Mouse (Mus musculus) gastrocnemius, adult 18-20 months (tissue): ENCODE measurements at regions not wholly inside any gene's neighbourhood (a gene's known extent, or its start where the extent isn't known, plus 50 kb on each side); places are given as distances from the start of the nearest gene placed in this dataset.
A peak's percentile ranks its signal among the peaks of the same experiment; 100 is the strongest.
"Not testable (repeated sequence)": the region's sequence is repeated elsewhere in the genome, so short reads cannot be mapped to it uniquely, and the experiment has no call there.

ENCODE experiments used
- DNase-seq: peaks from one replicate; pipeline ENCODE4 v3.0.0; 2021; ENCODE audit warnings: low spot score

DNA sequence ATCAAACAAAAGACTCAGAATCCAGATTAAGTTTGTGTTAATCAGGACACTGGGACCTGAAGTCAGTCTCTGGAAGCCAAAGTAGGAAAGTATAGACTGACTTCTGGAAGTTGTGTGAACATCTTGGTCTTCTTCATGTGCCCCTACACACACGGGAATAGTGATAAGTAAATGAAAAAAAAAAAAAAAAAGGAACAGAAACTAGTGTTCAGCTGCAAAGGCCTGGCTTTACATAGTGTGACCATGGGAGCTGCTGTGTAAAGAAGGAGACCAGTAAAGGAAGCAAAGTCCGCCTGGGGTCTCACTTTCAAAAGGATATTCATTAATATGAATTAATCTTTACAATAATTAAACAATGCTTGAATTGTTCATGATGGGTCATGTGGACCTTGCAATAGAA is 190.6 kb upstream of the Tmc3 start:
- no peak for DNase-seq

- DNase-seq = no peak
Observed at GRCm38 (mm10) chr7:83399668-83400067, 185.1 kb upstream of the Tmc3 start.

DNA sequence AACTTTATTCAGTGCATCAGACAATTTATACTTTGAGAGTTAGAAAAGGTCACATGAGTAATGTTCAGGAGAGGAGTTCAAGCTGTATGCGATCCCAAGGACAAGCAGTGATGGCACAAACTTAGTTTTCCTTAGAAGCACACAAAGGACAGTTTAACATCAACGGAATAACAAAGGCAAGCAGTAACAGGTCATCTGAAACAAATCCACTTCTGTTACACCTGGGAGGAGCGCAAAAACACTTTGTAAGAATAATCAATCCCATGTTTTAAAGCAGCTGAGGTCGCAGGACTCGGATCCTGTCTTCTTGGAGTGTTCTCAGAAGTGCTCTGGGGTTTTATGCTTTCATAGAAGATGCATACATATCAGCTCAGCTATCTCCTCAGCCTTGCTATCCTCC is 183.7 kb upstream of the Tmc3 start:
- DNase-seq = no peak

DNA sequence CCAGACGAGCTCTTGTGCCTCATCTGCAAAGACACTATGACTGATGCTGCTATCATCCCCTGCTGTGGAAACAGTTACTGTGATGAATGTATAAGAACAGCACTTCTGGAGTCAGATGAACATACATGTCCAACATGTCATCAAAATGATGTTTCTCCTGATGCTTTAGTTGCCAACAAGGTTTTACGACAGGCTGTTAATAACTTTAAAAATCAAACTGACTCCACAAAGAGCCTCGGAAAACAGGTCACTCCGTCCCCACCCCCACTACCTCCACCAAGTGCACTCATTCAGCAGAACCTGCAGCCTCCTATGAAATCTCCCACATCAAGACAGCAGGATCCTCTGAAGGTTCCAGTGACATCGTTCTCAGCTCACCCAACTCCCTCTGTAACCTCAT is 172.0 kb upstream of the Tmc3 start:
- not testable (repeated sequence) for DNase-seq

GRCm38 (mm10) chr7:83429929-83430556 is 154.7 kb upstream of the Tmc3 start:
- DNase-seq = no peak

DNA sequence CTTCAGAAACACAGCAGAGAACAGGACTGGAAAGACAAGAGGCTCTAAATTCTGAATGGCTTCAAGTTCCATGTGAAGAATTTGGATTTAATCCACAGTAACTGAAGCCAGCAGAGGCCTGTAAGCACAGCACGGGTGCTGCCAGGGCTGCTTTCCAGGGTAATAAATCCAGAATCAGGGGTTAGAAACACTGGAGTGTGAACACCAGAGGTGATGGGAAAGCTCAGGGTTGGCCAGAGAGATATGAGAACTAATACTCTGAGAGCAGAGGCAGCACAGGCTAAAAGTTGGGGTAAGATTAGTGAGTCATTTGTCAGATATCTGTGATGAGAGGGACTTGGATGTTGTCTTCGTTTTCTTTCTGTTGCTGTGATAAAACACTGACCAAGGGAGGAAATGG is 153.6 kb upstream of the Tmc3 start:
- DNase-seq = peak; percentile 67

DNA sequence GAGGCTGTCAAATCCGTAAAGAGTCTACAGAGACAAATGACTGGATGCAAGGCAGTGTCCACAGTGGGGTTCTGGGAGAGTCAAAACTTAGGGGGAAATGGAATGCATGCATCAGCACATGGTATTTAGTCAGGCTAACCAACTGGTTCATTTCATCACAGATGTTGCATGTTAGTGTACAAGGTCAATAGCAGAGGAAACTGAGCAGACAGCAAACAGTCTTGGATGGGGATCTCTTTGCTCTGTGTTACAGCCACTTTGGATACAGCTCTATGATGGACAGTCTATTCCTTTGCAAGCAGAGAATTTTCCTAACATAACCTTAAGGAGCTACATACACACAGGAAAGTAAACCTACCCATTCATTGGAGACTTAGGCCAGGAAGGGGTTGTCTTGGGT is 151.9 kb upstream of the Tmc3 start:
- no peak for DNase-seq

- DNase-seq = no peak
Observed at GRCm38 (mm10) chr7:83433959-83434715, 150.6 kb upstream of the Tmc3 start.

DNA sequence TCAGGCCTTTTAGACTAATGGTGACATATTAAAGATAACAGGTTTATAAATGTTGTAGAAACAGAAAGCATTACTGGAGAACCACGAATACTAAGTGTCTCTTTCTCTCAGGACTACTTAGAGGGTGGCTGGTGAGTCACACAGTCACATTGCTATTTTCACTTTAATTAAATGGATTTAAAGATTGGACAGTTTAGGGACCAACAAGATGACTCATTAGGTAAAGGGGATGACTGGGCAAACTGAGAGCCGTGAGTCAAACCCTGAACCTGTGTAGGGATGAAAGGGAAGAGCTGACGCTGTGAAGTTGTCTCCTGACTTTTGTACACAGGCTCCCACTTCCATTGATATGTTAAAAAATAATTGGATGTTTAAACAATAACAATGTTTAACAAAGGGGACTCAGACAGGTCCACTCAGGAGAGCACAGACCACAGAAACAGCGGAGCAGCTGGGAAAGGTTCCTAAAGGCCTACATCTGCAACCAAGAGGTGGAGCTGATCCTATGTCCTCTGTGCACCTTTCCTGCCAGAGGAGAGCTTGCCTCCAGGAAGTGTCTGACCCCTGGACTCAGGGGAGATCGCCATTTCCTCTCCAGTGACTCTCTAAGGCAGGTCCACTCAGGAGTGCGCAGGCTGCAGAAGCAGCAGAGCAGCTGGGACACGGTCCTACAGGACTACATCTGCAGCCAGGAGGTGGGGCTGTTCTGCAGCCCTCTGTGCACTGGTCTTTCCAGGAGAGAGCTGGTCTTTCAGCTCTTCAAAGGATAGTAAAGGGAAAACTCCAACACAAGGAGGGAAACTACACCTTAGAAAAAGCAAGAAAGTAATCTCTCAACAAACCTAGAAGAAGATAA is 146.0 kb upstream of the Tmc3 start:
- DNase-seq = no peak

- no peak for DNase-seq
Observed at GRCm38 (mm10) chr7:83443596-83444278, 141.0 kb upstream of the Tmc3 start.

DNA sequence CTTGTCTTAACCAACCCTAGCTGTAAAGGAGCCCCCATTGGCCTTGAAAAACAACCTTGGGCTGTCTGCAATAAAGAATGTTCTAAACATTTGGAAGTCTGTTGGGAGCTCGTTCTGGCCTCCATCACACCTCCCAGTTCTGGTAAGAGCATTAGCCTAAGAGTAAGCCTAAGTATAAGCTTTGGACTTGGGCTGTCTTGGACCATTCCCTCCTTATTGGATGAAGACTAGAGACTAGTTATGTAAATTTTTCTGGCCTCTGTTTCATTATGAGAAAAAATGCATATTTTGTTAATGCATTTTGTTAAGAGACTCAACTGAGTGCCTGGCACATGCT is 140.5 kb upstream of the Tmc3 start:
- no peak for DNase-seq

- no peak for DNase-seq
Observed at GRCm38 (mm10) chr7:83445181-83445926, 139.4 kb upstream of the Tmc3 start.

GRCm38 (mm10) chr7:83450346-83450745 is 134.4 kb upstream of the Tmc3 start:
- DNase-seq = no peak

DNA sequence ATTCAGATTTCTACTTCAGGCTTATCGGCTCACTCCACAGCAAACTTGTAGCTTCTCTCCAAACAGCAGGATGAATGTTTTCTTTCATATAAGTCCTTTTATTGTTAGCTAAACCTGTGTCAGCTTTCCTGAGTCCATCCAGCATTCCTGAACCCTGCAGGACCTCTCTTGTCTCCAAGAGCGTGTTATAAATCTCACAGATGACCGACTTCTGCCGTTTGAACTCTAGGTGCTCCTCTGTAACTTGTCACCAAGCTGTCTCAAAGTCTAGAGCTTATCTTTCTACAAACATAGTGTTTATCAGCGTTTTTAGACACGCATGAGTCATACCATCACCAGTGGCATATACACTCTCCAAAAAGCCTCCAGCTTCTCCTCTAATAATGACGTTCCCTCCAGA is 132.4 kb upstream of the Tmc3 start:
- DNase-seq = no peak

DNA sequence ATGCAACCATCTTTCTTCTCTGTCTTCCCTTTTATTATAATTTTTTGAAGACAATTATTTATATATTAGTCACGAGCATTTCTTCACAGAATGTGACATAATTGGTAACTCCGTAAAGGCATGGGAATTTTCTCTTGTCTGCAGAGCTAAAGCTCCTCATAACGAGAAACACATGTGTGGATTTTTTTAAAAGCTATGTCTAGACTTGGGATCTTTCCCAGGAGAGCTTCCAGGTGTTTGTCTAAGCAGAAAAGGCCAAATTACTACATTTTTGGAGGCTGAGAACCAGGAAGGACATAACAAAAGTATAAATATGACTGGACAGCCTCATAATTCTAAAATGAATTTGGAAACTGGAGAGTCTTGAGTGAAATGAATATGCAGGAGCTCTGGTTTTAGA is 125.2 kb upstream of the Tmc3 start:
- peak; percentile 10 for DNase-seq

DNA sequence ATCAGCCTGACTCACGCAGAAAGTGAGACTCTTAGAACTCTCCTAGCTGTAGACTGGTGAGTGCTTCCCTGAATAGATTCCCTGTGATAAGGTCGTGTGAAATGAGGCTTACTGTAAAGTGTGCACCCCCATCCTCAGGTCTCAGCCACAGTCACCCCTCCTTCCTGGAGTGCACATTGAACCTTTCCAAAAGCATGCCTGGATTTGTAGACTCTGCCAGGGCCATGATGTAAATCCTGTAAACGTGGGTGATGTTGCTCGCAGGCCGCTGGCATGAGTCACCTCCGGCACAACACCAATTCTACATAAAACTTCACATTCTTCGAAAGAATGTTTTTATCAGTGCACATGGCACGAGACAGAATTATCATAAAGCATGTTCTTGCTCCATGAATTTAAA is 117.7 kb upstream of the Tmc3 start:
- DNase-seq = no peak

- not testable (repeated sequence) for DNase-seq
Observed at GRCm38 (mm10) chr7:83469856-83470255, 114.9 kb upstream of the Tmc3 start.

- no peak for DNase-seq
Observed at GRCm38 (mm10) chr7:83471111-83471510, 113.6 kb upstream of the Tmc3 start.

GRCm38 (mm10) chr7:83474471-83474870 is 110.3 kb upstream of the Tmc3 start:
- no peak for DNase-seq

GRCm38 (mm10) chr7:83474986-83475385 is 109.7 kb upstream of the Tmc3 start:
- DNase-seq = no peak

DNA sequence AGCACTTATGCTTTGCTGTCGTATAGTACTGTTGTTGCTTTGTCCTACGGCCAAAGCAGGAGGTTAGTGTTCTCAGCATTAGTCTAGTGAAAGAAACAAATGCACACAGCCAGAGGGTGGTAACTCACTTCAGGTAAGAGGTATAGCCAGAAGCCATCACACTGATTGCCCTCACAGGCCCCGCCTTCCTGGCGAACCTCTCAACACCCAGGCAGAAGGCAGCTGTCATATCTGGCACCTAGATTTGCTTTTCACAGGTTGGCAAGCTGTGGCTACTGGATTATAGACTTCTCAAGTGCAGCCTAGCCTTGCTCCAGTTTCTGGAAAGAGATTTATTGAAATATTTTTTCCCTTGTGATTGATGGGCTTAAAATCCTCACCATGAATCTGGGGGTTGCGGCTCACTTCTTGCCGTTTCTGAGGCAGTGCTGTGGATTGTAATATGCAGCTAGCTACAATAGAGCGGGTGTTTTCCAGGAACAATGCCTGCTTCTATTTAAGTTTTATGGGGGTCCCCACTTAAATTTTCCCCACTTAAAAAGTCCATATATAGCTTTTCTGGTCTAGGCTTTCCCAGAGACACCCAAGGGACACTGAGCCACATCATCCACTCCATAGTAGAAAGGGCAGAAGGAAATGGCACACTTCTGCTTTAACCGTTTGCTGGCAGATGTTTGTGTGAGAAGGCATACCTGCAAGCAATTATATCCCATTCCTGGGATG is 109.1 kb upstream of the Tmc3 start:
- peak; percentile 2 for DNase-seq
